Mouse (Mus musculus) megakaryocyte, embryonic 14.5 days (primary cell): ENCODE measurements at regions not wholly inside any gene's neighbourhood (a gene's known extent, or its start where the extent isn't known, plus 50 kb on each side); places are given as distances from the start of the nearest gene placed in this dataset.

Experiments
- FLI1 ChIP-seq: IDR thresholded peaks from 2 replicates; pipeline ENCODE4 v1.6.1; 2012; ENCODE audit warnings: low read length, inconsistent platforms, mixed read lengths
- GATA1 ChIP-seq: IDR thresholded peaks from 3 replicates; pipeline ENCODE4 v1.6.1; 2012; ENCODE audit warnings: mixed read lengths, low read length, inconsistent platforms, borderline replicate concordance

GRCm38 (mm10) chr16:76537871-76538270 is 164.2 kb upstream of the Nrip1 start:
- TF ChIP-seq FLI1 (no peak), GATA1 (no peak)
